Mouse (Mus musculus) 3134 (cell line): ENCODE measurements at regions not wholly inside any gene's neighbourhood (a gene's known extent, or its start where the extent isn't known, plus 50 kb on each side); places are given as distances from the start of the nearest gene placed in this dataset.
"Not testable (repeated sequence)": the region's sequence is repeated elsewhere in the genome, so short reads cannot be mapped to it uniquely, and the experiment has no call there.

Experiments used
- DNase-seq: peaks from one replicate; pipeline ENCODE4 v3.0.0-alpha.2; 2011; ENCODE audit warnings: low spot score; ENCODE audit not compliant: insufficient read length; ENCODE audit errors: extremely low read depth

DNA sequence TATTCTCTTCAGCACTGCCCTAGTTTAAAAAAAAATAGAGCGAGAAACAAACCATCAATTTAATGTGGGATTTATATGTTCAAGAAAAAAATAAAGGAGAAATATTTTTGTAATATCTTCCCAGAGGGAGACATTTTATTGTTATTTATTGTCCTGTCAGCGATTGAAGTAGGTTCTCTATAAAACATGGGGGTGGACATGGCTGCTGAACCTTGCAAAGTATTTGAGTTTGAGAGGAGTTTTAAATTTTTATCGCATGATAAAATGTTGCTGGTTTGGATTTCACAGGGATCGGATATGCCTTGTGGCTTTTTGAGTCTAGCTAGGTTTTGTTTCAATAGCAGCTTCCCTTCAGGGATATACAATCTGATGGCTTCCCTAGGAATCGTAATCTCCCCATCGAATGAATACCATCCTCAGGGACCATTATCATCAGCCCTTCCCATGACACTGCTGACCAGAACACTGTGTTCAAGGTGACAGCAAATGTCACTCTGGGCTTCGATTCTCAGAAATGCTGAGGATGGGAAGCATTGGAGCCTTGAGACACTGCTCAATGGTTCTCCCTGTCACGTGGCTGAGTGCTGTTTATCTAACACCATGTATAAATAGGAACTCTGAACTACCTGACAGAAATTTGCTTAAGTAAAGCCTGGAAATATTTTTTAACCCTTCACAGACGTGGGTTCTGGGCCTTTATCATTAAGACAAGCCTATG, 228.1 kb upstream of the Tram1l1 start:
- no peak for DNase-seq

DNA sequence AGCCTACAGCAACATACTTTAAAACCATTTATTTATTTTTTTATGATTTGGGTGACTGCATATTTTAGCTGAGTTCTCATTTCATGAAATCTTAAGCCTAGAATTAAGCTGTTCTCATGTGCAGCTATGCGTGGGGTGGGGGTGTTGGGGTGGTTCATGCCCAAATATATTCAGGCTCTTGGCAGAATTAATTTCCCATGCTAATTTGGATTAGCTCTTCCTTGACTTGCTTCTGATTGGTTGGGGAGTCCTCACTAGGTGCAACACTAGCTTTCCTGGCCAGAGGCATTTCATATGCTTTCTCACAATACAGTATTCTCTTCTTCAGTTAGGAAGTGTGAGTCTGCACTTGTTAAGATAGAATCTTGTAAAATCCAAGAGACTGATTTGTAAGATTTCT, 206.7 kb upstream of the Tram1l1 start:
- DNase-seq = no peak

DNA sequence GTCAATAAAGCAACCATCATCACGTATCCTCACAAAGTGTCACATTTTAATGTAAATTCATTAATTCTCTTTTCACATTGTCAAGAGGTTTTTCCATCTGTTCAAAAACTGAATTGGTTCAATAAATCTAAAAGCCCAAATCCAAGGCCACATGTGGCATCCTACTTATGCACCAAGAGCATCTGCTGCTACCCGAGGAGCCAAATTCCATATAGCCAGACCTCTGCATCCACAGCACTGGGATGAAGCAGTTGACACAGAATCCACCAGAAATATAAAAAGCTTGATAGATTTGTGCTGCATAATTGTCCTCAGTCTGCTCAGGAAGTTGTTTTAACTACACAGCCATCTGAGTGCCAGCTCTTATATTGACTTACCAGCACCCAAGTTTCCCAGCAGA, 164.4 kb upstream of the Tram1l1 start:
- no peak for DNase-seq

DNA sequence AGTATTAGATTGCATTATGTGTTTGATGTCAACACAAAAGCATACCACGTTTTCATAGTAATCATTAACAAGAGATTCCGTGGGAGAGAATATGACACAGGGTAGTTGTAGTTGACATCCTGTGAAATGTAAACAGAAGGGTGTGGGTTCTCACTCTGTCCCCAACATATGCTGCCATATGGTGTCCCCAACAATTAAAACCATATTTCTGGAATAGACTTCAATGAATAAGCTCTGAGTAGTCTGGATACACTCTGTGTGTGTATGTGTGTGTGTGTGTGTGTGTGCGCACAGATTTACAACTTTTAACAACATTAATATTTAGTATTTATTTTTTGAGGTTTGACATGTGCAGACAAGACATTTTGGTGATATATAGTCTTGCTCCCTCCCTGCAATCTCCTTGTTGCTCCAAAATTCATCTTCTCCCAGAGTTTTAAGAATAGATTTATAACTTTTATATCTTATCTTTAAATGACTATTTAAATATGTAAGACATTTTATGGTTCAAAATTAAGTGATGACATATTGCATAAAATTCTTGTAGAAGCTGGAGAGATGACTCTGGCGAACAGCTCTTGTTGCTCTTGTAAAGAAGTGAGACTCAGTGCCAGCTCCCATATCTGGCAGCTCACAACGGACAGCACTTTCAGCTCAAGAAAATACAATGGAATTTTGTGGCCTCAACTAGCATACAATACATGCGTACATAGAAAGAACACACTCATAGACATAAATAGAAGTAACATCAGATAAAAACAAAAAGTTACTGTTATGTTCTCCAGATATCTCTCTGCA, 162.6 kb upstream of the Tram1l1 start:
- DNase-seq = no peak

DNA sequence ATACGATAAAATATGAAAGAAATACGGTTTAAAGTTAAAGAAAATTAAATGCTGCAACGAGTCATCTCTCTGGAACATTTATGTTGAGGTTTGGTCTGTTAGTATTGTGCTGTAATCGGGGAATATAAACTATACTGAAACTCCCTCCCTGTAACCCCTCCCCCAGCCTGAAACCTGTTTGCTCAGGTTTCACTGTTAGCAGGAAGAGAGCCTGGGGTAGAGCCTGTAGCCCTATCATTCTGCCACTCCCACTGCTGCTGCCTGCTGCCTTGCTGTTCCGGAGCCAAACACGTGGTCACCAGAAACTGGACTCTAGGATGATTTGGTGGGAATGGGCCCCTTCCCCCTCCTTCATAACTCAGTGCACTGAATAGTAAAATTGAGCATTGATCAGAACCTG, 127.3 kb upstream of the Tram1l1 start:
- not testable (repeated sequence) for DNase-seq

DNA sequence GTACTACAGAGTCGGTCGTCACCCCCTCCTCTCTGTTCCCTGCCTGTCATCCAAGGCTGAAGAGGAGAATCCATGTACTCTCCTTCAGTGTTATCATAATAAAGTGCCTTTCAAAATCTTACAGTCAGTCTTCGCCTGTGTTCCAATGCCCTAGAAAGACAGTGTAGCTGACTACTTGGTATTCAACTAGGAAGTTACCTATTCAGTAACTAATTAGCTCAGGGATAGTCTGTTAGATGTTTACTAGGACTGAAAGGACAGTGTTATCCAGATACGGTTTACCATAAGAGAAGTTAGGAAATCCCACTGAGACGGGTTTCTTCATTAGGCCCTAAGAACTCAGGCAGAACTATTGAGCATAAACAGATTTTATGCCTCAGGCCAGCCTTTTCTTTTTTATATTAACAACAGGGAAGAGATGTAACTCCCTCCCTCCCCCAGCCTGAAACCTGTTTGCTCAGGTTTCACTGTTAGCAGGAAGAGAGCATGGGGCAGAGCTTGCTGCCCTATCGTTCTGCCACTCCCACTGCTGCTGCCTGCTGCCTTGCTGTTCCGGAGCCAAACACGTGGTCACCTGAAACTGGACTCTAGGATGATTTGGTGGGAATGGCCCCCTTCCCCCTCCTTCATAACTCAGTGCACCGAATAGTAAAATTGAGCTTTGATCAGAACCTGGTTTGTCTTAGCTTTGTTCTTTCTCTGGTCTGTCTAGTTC, 120.3 kb upstream of the Tram1l1 start:
- DNase-seq = not testable (repeated sequence)

DNA sequence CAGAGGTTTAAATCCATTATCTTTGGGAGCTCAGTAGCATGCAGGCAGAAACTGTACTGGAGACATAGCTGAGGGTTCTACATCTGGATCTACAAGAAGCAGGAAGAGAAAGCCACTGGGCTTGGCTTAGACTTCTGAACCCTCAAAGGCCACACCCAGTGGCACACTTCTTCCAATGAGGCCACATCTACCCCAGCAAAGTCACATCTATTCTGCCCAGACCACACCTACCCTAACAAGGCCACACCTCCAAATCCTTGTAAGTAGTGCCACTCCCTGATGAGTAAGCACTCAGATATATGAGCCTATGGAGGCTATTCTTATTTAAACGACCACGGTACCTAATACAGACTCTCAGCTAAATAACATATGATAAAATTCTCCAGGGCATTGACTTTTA, 103.5 kb upstream of the Tram1l1 start:
- peak; percentile 22 for DNase-seq

DNA sequence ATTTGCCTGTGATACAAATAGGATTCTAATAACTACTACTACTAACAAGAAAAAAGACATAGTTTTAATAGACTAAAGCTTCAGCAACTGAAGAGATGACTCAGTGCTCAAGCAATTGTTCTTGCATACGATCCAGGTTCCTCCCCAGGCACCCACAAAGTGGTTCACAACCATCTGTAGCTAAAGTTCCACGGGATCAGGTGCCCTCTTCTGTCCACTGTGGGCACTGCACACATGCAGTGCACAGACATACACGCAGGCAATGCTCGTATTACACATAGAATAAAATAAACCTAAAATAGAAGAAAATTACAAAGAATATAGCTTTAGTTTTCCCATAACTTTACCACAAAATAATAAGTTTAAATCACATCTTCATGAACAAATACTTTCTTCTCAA, 94.7 kb upstream of the Tram1l1 start:
- DNase-seq = no peak

DNA sequence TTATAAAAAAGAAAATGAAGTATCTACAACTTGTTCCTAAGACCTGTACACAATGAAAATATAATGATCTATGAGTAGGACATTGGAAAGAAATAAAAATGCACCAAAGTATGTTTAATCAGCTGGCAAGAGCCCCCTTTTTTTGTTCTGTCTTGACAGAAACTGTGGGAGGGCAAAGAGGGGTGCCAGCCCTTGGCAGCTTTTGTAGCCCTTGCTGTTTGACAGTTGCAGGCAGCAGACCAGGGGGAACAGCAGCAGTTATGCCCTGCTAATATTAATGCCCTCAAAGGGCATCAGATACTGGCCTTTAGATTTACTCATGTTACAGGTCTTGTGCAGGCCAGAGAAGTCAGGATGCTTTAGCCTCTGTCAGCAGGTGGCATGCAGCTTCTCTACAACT, 93.0 kb upstream of the Tram1l1 start:
- no peak for DNase-seq

DNA sequence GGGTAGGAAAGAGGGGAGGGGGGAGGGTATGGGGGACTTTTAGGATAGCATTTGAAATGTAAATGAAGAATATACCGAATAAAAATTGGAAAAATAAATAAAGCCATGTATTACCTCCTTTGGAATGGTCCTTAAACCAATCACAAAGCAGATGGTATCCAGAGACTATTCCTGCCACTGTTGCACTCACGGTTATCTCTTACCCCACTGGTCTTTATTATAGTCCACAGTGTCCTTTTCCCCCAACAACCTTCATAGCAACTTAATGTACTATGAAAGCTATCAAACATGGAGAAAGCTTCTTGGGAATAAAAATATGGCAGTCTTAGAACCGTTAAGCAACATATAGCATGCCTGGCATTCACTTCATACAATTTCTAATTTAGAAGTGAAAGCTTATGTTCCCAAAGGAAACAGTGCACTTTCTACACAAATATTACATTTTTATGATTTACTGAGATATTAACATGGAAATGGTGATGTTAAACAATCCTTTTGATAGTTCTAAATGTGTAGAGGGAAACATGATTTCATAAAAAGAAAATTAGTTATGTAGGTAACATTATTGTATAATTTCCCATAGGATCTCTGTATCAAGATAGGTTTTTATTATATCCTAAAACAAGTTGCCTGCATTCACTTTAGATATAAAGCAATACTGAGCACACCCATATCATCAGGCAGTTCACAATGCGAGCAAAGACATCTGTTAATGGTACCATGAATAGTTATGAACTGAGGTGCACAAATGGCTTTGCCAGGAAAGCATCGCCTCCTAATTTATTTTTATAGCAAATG, 79.5 kb upstream of the Tram1l1 start:
- DNase-seq = no peak

DNA sequence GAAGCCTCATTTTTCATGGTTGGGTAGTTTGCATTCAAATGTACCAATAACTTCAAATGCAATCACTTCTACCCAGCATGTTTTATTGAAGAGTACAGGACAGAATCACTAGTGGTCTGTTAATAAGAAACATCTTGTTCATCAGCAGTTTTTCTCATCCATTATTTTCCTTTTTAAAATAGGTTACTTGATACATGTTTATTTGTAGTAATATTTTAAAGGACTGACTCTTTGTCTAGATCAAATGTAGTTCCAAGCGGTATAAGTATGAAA, 79.0 kb upstream of the Tram1l1 start:
- DNase-seq = no peak

DNA sequence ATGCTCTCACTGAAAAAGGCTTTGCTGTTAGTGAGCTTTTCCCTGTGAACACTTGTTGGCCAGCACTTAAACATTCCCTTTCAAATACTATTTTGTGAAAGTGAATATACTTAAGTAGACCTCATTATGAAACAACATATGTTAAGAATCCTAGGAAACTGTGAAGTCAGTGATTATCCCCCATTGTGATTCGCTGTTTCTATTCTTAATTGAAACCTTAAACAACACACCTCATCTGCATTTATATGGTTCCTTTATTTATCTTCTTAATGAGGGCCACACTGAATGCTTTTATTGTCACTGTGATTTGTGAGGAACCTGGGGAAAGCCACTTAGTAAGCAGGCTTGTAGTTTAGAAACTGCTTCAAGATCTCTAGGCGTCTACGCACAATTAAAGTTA, 58.5 kb upstream of the Tram1l1 start:
- no peak for DNase-seq

DNA sequence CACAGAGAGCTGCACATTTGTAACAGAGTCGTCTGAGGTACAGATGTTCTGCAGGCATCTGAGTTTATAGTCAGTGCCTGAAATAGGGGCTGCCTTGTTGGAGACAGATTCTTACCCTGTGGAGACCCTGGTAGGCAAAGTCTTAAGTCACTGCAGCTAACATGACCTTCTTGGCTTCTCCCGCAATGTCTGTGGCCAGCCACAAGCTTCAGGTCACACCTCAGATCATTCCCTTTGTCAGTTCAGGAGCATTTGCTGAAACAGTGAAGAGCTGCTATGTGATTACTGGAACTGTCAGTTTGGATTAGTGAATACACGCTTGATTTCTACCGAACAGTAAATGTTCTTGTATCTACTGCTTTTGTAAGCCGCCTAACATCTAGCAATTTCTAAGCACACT, 53.8 kb upstream of the Tram1l1 start:
- DNase-seq = no peak

DNA sequence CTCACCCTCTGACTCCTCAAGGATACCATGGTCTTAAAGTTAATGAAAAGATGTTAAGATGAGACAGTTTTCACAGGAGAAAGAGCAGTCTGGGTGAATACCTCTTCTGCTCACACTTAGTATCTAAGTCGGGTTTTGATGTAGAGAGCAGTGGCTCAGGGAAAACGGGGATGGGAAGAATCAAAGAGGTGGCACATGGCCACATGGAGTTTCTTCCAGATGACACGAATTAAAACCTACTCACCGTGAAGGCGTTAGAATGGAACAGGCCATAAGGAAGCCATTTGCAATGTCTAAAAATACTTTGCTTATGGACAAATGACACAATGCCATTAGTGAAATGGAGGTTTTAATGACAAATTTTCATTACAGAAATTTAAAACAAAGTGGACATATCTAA, 50.1 kb upstream of the Tram1l1 start:
- no peak for DNase-seq
